Mouse (Mus musculus) G1E (cell line): Measurements from ENCODE around the gene En2.

Experiments
- CTCF ChIP-seq: IDR thresholded peaks from 2 replicates; pipeline ENCODE4 v1.5.1; 2012; ENCODE audit warnings: low read depth, low read length, inconsistent platforms, mixed read lengths
- GATA1 ChIP-seq: IDR thresholded peaks from 2 replicates; pipeline ENCODE4 v1.6.1; 2012; ENCODE audit warnings: borderline replicate concordance, low read length, inconsistent platforms, mixed read lengths
- POLR2AphosphoS5 ChIP-seq: IDR thresholded peaks from 2 replicates; pipeline ENCODE4 v1.6.1; 2012; ENCODE audit warnings: low read depth, low read length, inconsistent platforms; ENCODE audit not compliant: insufficient replicate concordance

GRCm38 (mm10) chr5:28117251-28117880 is 48.1 kb upstream of the En2 start:
- TF ChIP-seq CTCF (no peak), GATA1 (no peak), POLR2AphosphoS5 (no peak)
